Mouse (Mus musculus) c-Kit-positive CD71-negative TER-119-negative erythroid progenitor cells, embryonic 14.5 days (primary cell): ENCODE data around the gene Rdh9.
"Not testable (repeated sequence)": the region's sequence is repeated elsewhere in the genome, so short reads cannot be mapped to it uniquely, and the experiment has no call there.

Experiments
- DNase-seq: peaks from one replicate; pipeline ENCODE4 v3.0.0-alpha.2; 2013; ENCODE audit warnings: low read depth

Rdh9 gene

GRCm38 (mm10) chr10:127759181-127760110, 16.7 kb upstream of the Rdh9 start, which contains the start of the genes Rdh1 and Rdh16f1:
Gene Rdh1 (plus strand): TSS chr10:127759721.
Gene Rdh16f1 (plus strand): TSS chr10:127759787.
- DNase-seq: no peak

GRCm38 (mm10) chr10:127762926-127763325, 13.3 kb upstream of the Rdh9 start:
- DNase-seq: not testable (repeated sequence)

- no peak for DNase-seq
Measured at GRCm38 (mm10) chr10:127763914-127764680, 12.1 kb upstream of the Rdh9 start.

GRCm38 (mm10) chr10:127766564-127766963, 9.6 kb upstream of the Rdh9 start:
- DNase-seq: no peak

- not testable (repeated sequence) for DNase-seq
Measured at GRCm38 (mm10) chr10:127782321-127782720, 6.1 kb downstream of the Rdh9 start.

GRCm38 (mm10) chr10:127785411-127785810, 9.2 kb downstream of the Rdh9 start:
- not testable (repeated sequence) for DNase-seq

GRCm38 (mm10) chr10:127799295-127799694, 23.1 kb downstream of the Rdh9 start:
- no peak for DNase-seq

- no peak for DNase-seq
Measured at GRCm38 (mm10) chr10:127800891-127801290, 24.7 kb downstream of the Rdh9 start, which contains the start of gene Rdh16. Gene Rdh16 (plus strand): TSS chr10:127801152.

- no peak for DNase-seq
Measured at GRCm38 (mm10) chr10:127801612-127802011, 25.4 kb downstream of the Rdh9 start.

- DNase-seq: no peak
Measured at GRCm38 (mm10) chr10:127802236-127802635, 26.1 kb downstream of the Rdh9 start.

- no peak for DNase-seq
Measured at GRCm38 (mm10) chr10:127804416-127804815, 28.2 kb downstream of the Rdh9 start.

GRCm38 (mm10) chr10:127815888-127816287, 39.7 kb downstream of the Rdh9 start:
- DNase-seq: no peak

GRCm38 (mm10) chr10:127817268-127817910, 41.2 kb downstream of the Rdh9 start:
- DNase-seq: not testable (repeated sequence)

- DNase-seq: not testable (repeated sequence)
Measured at GRCm38 (mm10) chr10:127821806-127822205, 45.6 kb downstream of the Rdh9 start.

- DNase-seq: no peak
Measured at GRCm38 (mm10) chr10:127825386-127825785, 49.2 kb downstream of the Rdh9 start.

GRCm38 (mm10) chr10:127829121-127829520, 52.9 kb downstream of the Rdh9 start:
- DNase-seq: no peak

GRCm38 (mm10) chr10:127834186-127834585, 58.0 kb downstream of the Rdh9 start:
- DNase-seq: not testable (repeated sequence)

GRCm38 (mm10) chr10:127835292-127835691, 59.1 kb downstream of the Rdh9 start:
- no peak for DNase-seq

GRCm38 (mm10) chr10:127837793-127838192, 61.6 kb downstream of the Rdh9 start:
- not testable (repeated sequence) for DNase-seq

- DNase-seq: no peak
Measured at GRCm38 (mm10) chr10:127838539-127838938, 62.4 kb downstream of the Rdh9 start.

- no peak for DNase-seq
Measured at GRCm38 (mm10) chr10:127840776-127841175, 64.6 kb downstream of the Rdh9 start.
